Comparison of ENCODE assay signal across 15 mouse cellular contexts in genomic region chr17:26487266-26487665, GRCm38 (mm10).
A peak's percentile ranks its signal among the peaks of the same experiment; 100 is the strongest.
DNase-seq lines count a peak whose midpoint lies in the region; ATAC-seq and TF ChIP-seq lines count a peak whose summit lies in the region.
"Had no signal": no experiment of that assay in that cellular context is flagged by ENCODE, and none has a peak within 500 bp of the region (broad histone marks: within the 10 kb centered on the region; RNA-seq: fewer than 3 reads in every experiment).

No protein-coding gene starts in this region.

- H3K9ac ChIP-seq in liver, adult 2 months (ENCODE audit: low read depth, low read length) = no peak overlapping the region
- H3K9ac ChIP-seq in midbrain, postnatal 0 days (replicated peaks; ENCODE audit: low read length, poor library complexity, severe bottlenecking) = no peak overlapping the region
- H3K9ac ChIP-seq: neural tube, embryonic 13.5 days had no signal

- TF ChIP-seq POLR2A in liver, adult 2 months (IDR thresholded peaks at IDR 0.05; ENCODE audit: extremely low read depth, insufficient read depth, low read length) = no peak

- WGBS in liver, adult 2 months = 65% methylated on average over 5 of the region's 5 CpGs
- 68% methylated on average over 5 of the region's 5 CpGs for WGBS in midbrain, postnatal 0 days

- H3K4me3 ChIP-seq in liver, adult 2 months (ENCODE audit: insufficient read depth, low read depth, low read length) = no peak overlapping the region
- no peak overlapping the region for H3K4me3 ChIP-seq in midbrain, postnatal 0 days (ENCODE audit: low read depth, low read length)
- H3K4me3 ChIP-seq: neural tube, embryonic 13.5 days had no signal

- H3K27me3 ChIP-seq in liver, adult 2 months (ENCODE audit: control insufficient read depth, insufficient read depth, low read length) = no peaks in the 10 kb centered on the region
- H3K27me3 ChIP-seq in midbrain, postnatal 0 days (ENCODE audit: insufficient read depth, low read length) = no peaks in the 10 kb centered on the region
- H3K27me3 ChIP-seq: neural tube, embryonic 13.5 days had no signal

- peak; percentile 45; the same call in 1 of the 2 replicates for ATAC-seq in granulocyte monocyte progenitor cell, adult 5-6 weeks (replicated peaks; ENCODE audit: poor library complexity, severe bottlenecking)
- ATAC-seq in midbrain, postnatal 0 days (ENCODE audit: low FRiP score) = no peak
- ATAC-seq: hindbrain, embryonic 16.5 days; midbrain, embryonic 16.5 days had no signal

- TF ChIP-seq CTCF in liver, adult 2 months (IDR thresholded peaks at IDR 0.05; ENCODE audit: low read depth, low read length) = no peak
- no peak for TF ChIP-seq CTCF in midbrain, postnatal 0 days (IDR thresholded peaks at IDR 0.05)

- no peak overlapping the region for H3K27ac ChIP-seq in liver, adult 2 months (replicated peaks; ENCODE audit: insufficient read depth, low read depth, low read length)
- H3K27ac ChIP-seq in midbrain, postnatal 0 days (ENCODE audit: low read depth, low read length) = no peak overlapping the region
- H3K27ac ChIP-seq: macrophage; neural tube, embryonic 13.5 days had no signal

- no peaks in the 10 kb centered on the region for H3K79me2 ChIP-seq in liver, adult 2 months (ENCODE audit: control insufficient read depth, insufficient read depth, low read length)

- H3K4me2 ChIP-seq in midbrain, postnatal 0 days (ENCODE audit: low read depth, low read length, poor library complexity, severe bottlenecking) = no peak overlapping the region
- H3K4me2 ChIP-seq: neural tube, embryonic 13.5 days had no signal

- no peaks in the 10 kb centered on the region for H3K4me1 ChIP-seq in liver, adult 2 months (ENCODE audit: control insufficient read depth, insufficient read depth, low read length)
- no peaks in the 10 kb centered on the region for H3K4me1 ChIP-seq in midbrain, postnatal 0 days (ENCODE audit: insufficient read depth, low read length)
- H3K4me1 ChIP-seq: neural tube, embryonic 13.5 days had no signal

- no peaks in the 10 kb centered on the region for H3K9me3 ChIP-seq in midbrain, postnatal 0 days (ENCODE audit: low read length)
- H3K9me3 ChIP-seq: neural tube, embryonic 13.5 days had no signal

- no peaks in the 10 kb centered on the region for H3K36me3 ChIP-seq in liver, adult 2 months (ENCODE audit: control insufficient read depth, insufficient read depth, low read length)
- no peaks in the 10 kb centered on the region for H3K36me3 ChIP-seq in midbrain, postnatal 0 days (ENCODE audit: insufficient read depth, low read length)
- H3K36me3 ChIP-seq: neural tube, embryonic 13.5 days had no signal

- DNase-seq in heart, adult 18-20 months = peak; percentile 60
- DNase-seq in heart, adult 9 months (ENCODE audit: low spot score in 2 of 2) = no peak
- DNase-seq in liver, adult 2 months (ENCODE audit: extremely low read depth, low read depth, low spot score) = peak; percentile 25
- DNase-seq in liver = no peak
- peak; percentile 37 for DNase-seq in retina, postnatal 1 day
- DNase-seq in midbrain, postnatal 0 days (ENCODE audit: low spot score) = no peak
- DNase-seq in testis, postnatal 10 days (ENCODE audit: low spot score) = no peak
- DNase-seq: cerebellum, adult 9-10 months; right cerebral cortex, adult 18-20 months; thymus, adult 18-20 months had no signal

Comparison
In these comparisons a context has a peak if more than half of its experiments do, and no peak if none do; other contexts are left out.
1. DNase-seq: peak in heart, adult 18-20 months (2 of 2), liver, adult 2 months (single experiment) and retina, postnatal 1 day (single experiment); none in heart, adult 9 months (0 of 2), liver (single experiment), midbrain, postnatal 0 days (single experiment) and testis, postnatal 10 days (single experiment).